Mouse (Mus musculus): Measurements from ENCODE around the gene Ttpal. TPM values are rescaled to one million over a fixed set of nuclear protein-coding genes. Genes with fewer than 3 reads are reported as not detected.
"Not testable (repeated sequence)": the region's sequence is repeated elsewhere in the genome, so short reads cannot be mapped to it uniquely, and the experiment has no call there.

Gene Ttpal
- polyA plus RNA-seq, 1 experiment = 15.4 TPM

DNA sequence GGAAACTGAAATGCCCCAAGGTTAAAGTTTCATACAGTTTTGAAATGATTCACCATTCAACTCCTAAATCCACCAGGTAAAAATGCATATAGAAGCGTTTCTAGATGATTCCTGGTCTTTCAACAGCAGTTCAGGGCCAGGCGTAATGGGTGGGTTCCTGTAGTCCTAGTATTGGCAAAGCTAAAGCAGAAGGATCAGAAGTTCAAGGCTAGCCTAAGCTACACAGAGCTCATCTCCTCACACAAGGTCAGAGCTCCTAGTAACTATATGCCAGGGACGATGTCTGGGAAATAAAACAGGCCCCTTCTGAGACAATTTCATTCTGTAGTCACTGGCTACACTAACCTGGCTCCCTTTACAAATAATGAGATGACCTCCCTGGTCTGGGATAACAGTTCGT lies 29.1 kb downstream of the Ttpal start:
- no peak for DNase-seq (ENCODE audit: low read depth)

DNA sequence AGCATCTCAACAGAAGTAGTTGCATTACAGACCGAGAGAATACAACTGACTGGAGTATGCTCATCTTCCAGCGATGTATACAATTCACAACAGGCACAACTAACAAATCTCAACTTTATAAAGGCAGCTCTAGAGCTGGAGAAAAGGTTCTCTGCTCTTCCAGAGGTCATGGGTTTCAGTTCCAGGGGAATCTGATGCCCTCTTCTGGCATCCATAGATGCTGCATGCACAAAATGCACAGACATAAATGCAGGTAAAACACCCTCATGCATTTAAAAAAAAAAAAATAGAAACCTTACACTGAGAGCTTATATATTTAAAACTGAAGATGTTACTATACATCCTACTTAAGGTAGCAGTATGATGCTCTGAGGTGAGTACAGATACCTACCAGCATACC lies 29.6 kb downstream of the Ttpal start:
- DNase-seq (ENCODE audit: low read depth) = no peak

DNA sequence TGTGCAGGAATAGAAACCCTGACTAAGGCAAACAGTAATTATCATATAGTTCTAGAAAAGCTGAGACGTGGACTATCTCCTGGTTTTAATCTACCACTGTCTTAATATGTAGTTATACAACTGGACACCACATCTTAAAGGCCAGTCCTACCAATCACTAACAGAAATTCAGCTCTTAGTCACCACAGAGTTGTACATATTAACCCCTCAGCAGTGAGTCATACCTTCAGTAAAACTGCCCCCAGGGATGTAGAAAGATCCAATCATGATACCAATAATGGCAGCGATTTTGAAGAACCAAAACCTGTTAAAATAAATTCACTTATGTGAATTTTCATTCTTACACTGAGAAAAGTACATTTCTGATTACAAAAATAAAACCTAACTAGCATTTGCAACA lies 32.1 kb downstream of the Ttpal start:
- DNase-seq (ENCODE audit: low read depth) = no peak

DNA sequence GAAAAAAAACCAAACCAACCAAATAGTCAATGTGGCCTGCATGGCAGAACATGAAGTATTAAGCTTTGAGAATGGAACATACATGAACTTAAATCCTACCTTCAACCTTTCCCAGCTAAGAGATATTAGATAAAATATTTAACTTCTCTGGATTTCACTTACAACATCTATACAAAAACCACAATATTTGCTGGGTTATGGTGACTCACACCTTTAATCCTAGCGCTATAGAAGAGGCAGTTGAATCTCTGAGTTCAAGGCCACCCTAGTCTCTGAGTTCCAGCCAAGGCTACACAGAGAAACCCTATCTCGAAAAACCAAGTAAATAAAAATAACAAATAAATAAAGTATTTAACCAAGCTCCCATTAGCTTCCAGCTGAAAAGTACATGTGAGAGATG lies 33.9 kb downstream of the Ttpal start:
- no peak for DNase-seq (ENCODE audit: low read depth)

DNA sequence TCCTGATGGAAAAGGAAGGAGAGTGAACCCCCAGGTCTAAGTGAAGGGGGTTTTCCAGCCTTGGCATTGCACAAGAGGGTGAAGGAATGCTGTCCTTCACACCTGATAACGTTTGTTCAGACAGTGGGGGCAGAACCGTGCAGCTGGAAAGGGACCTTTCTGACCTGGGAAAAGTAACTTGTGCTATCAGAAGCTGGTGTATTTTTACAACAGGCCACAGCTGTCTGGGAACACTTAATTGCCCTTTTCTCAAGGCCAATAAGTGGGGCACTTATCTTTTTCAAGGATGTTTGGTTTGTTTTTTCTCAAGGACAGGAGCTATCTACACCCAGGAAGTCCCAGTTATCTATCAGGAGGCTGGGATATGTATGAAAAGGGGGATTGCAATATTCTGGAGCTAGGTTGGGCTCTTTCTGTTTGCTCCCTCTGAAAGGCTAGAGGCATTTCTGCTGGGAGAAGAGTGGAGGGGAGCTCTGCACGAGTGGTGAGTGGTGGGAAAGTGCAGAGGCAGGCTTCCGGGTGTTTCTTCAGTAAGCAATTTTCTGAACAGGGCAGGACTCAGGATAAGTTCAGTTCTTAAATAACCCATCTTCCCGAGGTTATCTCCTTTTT lies 35.6 kb downstream of the Ttpal start:
- no peak for DNase-seq (ENCODE audit: low read depth)

DNA sequence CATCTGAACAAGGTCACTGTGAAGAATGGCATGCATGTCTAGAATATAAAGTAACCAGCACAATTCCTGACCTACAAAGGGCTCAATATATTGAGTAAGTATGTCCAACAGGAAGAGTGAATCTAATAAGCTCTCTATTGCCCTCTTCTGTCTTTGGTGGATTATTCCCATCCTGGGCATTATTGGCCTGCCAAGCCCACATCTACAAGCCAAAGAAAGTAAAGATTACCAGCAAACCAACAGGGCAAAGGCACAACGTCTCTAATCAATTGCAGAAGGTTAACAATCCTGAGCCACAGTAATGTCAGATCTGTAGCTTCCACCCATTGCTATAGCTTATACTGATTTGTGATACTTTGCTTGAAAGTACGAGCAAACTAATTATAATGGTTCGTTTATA lies 38.4 kb downstream of the Ttpal start:
- DNase-seq (ENCODE audit: low read depth) = no peak

DNA sequence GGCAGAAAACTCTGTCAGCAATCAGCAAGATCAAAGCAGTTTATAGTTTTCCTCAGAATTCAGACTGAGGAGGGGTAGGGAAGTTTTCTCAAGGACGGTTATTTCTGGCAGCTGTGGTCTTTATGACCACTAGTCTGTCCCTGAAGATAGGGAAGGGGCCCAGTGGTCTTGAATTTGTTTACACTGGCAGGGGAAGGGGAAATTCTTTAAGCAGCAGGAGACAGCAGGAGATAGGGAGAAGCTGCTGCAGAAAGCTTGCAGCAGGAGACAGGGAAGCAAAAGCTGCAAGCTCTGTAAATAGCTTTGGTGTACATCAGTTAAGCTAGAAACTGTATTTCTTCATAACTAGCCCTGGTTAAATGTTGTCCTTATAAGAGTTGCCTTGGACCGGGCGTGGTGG lies 39.6 kb downstream of the Ttpal start:
- no peak for DNase-seq (ENCODE audit: low read depth)

DNA sequence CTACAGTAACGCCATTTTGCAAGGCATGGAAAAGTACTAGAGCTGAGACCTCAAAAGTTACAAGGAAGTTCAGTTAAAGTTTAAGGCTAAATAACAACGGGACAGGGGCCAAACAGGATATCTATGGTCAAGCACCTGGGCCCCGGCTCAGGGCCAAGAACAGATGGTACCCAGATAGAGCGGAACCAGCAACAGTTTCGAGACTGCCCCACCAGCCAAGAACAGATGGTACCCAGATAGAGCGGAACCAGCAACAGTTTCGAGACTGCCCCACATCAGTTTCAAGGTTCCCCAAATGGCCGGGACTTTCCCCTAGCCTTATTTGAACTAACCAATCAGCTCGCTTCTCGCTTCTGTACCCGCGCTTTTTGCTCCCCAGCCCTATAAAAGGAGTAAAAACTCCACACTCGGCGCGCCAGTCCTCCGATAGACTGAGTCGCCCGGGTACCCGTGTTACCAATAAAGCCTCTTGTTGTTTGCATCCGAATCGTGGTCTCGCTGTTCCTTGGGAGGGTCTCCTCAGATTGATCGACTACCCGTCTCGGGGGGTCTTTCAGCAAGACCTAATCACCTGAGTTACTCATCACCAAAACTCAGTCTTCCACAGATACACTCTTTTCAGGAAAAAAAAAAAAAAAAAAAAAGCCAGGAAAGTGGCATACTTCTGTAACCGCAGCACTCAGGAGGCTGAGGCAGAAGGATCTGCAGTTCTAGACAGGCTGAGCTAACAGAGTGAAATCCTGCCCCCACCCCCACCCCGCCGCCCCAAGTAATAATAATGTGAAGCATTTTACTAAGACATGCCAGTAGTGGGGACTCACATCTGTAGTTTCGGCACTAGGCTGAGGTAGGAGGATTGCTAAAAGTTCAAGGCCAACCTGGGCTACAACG lies 40.8 kb downstream of the Ttpal start:
- DNase-seq (ENCODE audit: low read depth) = peak; percentile 58

DNA sequence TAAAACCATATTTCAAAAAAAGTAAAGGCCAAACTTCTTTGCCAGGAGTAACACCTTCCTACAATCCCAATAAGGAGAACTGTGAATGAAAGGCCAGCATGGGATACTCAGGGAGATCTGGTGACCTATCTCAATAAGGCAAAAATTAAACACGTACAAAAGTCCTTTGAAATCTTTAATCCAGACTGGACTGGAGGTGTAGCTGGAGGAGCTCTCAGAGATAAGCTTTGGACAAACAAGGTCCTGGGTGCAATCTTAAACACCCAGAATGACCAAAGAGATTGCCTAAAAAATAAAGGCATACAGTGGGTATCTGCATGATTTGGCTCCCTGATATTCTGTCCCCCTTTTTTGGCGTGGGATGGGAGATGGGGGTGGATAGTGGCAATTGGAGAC lies 41.5 kb downstream of the Ttpal start:
- no peak for DNase-seq (ENCODE audit: low read depth)

DNA sequence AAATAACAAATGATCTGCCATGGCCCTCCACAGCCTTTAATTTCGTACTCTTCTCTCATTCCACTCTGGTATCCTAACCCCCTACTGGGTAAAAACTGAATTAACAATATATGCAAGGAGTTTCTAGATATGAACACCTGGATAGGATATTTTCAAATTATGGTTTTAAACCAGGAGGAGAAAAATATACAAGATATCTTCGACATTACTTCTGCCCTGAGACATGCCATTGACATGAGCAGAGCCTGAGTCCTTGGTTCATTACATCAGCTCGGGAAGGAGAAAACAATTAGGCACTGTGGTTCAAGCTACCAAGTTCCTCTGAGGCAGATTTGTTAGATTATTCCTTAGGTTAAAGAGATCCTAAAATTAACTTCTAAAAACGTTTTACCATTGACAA lies 41.9 kb downstream of the Ttpal start:
- no peak for DNase-seq (ENCODE audit: low read depth)

DNA sequence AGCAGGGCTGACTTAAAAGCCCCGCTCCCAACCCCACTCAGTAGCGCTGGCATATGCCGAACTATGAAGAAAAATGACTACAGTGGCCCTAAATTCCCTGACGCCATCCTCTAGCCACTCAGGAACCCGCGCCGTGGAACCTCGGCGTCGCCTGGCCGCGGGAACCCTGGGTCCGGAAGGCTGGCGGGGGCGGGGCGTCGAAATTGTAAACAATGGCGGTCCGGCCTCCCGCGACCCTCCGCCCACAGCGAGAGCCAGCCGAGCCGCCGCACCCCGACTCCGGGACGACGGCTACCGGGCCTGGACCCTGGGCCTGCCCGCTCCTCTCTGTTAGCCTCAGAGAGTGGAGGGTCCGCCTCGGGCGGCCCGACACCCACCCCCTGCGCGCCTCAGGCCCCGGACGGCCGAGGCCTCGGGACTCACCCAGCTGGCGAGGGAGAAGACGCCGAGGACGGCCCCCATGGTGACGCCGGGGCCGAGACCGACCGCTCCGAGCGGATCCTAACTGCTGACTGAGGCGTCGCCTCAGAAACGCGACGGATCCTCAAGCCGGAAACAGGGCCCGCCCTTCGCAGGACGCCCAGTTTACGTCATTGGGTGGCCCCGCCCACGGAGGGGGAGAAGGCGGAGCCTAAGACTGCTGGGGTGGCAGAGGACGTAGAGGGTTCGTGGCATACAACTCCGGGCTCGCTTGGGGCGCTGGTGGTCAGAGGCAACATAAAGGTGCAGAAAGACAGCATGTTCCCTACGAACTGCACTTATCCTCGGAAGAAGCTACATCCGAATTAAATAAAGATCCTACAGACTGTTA lies 42.7 kb downstream of the Ttpal start, which contains the start of gene Serinc3:
Gene Serinc3 (minus strand): TSS at position 557 of the 811 bp plus-strand sequence.
- no peak for DNase-seq (ENCODE audit: low read depth)

DNA sequence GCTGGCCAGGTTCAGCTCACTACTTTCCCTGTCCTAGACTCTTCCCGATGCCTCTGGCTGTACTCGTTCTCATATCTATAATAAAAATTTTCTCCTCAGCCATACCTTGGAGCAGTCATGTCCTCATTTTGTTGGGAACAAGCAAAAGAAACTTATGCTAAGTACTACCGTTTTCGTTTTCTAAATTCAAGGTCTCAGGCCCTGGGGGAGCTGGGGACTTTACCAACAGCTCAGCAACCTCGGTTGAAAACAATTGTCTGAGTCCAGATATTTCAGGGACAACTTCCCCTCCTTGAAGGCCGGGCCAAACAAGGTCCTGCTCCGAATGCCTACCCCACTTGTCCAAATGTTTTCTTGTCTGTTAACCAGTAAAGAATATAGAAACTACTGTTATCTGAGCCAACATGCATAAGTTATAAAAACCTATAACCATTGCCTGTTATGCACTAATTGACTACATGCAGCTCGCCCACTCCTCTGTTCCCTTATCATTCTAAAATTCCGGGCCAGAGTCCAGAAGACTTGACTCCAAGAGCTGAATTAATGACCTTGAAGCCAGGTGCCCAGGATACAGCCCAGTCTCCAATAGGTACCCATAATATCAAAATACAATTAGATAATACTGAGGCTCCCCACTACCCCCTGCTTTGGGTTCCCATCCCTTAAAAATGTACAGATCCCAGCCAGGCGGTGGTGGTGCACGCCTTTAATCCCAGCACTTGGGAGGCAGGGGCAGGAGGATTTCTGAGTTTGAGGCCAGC lies 43.8 kb downstream of the Ttpal start:
- no peak for DNase-seq (ENCODE audit: low read depth)

DNA sequence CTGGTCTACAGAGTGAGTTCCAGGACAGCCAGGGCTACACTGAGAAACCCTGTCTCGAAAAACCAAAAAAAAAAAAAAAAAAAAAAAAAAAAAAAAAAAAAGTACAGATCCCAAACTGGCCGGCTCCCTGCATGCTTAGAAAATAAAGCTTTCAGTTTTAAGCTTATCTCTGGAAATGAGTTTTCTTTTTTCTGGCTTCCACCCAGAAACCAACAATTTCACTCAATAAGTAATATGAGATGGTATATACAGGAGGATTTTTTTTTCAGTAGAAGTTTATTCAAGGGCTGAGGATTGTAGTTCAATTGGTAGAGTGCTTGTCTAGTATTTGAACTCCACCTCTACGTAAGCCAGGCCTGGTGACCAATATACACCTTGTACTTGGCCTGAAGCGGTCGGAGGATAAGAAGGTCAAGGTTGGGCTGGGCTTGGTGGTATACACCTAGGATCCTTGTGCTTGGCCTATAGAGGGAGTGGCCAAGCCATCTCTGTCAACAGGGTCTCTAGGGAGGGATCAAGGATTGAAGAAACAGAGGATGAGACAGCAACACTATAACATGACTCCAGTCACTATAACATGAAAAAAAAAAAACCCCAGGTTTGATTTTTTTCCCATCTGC lies 44.5 kb downstream of the Ttpal start:
- DNase-seq (ENCODE audit: low read depth) = no peak

DNA sequence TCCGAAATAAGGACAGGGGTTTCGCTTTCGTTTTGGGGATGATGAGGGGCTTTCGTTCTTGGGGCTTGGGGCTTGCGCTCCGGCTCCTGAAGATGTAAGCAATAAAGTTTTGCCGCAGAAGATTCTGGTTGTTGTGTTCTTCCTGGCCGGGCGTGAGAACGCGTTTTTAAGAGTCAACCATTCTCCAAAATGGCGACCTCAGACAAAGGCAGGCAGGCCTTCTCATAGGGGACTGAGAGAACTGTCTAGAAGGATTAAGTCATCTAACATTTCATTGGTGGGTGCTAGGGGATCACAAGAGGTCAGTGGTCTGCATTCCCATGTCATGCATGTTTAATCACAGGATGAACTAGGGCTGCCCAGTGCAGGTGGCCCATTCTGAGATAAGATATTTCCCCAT lies 53.6 kb downstream of the Ttpal start:
- DNase-seq (ENCODE audit: low read depth) = not testable (repeated sequence)

DNA sequence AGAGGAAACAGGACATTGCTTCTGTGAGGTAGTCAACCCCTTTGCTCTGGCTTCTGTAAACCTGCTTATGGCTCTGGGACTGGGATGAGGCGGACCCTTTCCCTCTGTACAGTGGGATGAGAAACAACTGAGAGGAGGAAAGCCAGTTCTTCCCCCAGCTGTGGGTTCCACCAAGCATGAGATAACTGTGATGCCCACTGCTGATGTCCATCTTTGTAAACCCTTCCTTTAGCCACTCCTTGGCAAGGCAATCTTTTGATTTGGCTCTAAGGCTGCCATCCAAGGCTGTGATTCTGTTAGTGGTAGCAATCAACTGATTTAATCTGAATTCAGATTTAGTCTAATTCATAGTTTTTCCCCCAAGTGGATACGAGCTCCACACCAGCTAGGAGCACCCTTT lies 55.4 kb downstream of the Ttpal start:
- DNase-seq (ENCODE audit: low read depth) = no peak

DNA sequence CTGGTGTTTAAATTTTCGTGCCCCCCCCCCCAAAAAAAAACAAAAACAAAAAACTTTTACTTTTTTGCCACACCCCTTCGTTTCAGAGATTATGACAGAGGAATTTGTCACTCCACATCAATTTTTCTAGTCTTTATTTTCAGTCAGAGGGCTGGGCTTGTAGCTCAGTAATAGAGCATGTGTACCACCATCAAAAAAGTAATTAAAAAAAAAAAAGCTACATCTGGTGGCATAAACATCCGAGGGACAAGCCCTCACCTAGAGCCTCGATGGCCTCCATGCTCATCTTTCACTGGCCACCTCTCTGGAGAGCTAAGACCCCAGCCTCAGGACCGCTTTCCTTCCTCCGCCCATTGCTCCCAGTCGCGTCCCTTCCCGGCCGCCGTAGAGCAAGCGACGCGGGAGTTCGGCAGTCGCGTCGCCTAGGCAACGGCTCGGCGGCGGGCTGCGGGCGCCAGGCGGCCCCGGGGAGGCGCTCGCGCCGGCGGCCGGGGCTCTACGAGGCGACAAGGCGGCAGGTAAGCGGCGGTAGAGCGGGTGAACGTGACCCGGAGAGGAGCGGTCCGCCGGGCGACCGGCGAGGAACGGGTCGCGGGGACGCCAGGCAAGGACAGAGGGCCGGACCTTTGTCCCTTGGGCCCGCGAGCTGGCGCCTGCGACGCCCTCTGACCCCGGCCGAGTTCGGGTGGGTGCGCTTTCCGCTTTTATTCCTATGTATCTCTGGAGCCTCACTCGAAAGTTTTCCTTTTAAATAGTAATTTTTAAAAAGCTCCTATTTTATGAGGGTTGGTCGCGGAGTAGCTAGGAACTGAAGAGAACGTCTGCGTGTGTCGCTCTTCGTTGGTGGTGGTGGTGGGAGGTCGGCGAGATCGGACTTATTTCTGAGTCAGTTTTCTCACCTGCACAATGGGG lies 56.1 kb downstream of the Ttpal start, which contains the start of gene Pkig:
Gene Pkig (plus strand): TSS at position 412 of the 912 bp plus-strand sequence.
- DNase-seq (ENCODE audit: low read depth) = no peak

DNA sequence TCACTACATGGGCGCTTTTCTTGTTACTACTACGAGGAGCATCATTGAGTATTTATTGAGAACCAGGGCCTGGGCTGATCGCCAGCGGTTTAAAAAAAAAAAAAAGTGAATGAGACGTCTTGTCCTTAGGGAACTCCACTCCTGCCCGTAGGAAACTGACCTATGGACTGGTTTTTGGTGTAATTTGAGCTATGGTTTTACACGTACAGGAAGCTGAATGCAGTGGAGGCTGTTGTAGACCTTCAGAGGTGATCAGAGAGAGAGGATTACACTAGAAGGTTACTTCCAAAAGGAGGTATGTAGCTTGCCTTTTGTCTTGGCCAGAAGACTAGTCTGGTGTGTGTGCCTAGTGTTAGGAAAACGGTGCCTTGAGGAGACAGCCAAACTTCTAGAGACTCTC lies 56.8 kb downstream of the Ttpal start:
- DNase-seq (ENCODE audit: low read depth) = no peak

DNA sequence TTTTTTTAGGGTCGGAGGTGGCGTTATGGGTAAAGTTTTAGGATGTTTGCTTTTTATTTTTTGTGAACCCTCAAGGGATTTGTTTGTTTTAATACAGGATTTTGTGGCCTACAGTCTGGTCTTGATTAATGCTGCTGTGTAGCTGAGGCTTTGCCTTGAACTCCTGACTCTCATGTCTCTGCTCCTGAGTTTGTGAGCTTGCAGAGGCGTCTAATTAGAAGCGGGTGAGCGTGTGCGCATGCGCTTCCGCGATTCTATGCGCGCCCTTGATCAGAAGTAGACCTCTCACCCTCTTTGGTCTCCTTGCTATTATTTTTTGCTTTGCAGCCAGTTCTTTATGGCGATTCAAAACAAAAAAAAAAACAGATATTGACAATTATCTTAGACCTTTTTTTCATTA lies 57.3 kb downstream of the Ttpal start:
- DNase-seq (ENCODE audit: low read depth) = no peak

DNA sequence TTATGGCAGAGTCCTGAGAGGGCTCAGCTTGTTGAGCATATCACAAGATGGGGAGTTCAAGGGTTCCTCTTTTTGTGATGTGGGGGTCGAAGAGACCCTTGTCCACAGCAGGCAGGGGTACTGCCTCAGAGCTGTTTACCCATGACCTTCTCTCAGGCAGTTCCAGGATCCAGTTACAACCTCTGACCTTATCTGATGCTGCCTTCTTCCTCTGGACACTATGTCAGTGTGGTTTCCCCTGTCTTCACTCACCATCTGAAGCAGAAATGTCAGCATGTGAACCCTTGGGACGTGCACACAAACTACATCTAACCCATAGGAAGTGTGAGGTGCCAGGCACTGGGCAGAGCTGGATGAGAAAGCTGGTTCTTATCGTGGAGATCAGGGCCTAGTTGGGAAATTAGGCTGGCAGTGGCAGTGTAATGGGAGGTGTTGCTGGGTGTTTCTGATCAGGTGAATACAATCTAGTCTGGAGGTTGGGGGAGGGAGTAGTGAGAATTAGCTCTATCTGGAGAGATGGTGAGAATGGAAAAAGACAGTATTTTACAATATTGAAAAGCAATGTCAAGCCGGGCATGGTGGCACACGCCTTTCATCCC lies 58.1 kb downstream of the Ttpal start:
- DNase-seq (ENCODE audit: low read depth) = no peak

DNA sequence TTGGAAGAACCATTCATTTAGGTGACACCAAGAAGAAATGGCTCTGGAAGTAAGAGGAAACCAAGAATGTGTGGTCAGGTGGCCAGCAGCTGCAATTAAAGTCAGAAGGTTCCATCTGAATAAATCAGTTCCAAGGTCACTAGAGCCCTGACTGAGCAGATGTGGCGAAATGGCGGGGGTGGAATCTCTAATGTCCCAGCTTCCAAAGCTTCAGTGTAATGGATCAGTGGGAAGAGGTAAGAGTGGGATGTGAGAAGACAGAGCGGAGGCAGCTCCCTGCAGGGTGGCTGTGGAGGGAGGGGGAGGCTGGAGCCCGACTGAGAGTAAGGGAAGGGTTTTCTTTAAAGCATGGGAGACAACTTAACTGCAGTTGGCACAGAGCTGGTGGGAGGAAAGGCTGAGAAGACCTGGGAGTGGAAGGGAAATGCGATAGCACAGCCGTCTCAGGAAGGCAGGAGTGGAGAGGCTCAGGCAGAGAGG lies 59.3 kb downstream of the Ttpal start:
- no peak for DNase-seq (ENCODE audit: low read depth)
